In genomic region chr1:89467321-89468069, GRCm38 (mm10) we compare ENCODE assay signal across 7 mouse cellular contexts. TPM values are rescaled to one million over a fixed set of nuclear protein-coding genes. Genes with fewer than 3 reads are reported as not detected.
A peak's percentile ranks its signal among the peaks of the same experiment; 100 is the strongest.
DNase-seq lines count a peak whose midpoint lies in the region; ATAC-seq lines count a peak whose summit lies in the region.

No protein-coding gene starts in this region.

- ATAC-seq in heart, embryonic 16.5 days (replicated peaks; ENCODE audit: extremely low read depth, insufficient read depth, low FRiP score): peak; percentile 54; the same call in 1 of the 2 replicates
- peak; percentile 37; the same call in 1 of the 2 replicates for ATAC-seq in midbrain, embryonic 15.5 days (replicated peaks)

- 39% methylated on average over 6 of the region's 6 CpGs for WGBS in heart, embryonic 16.5 days
- WGBS in midbrain, embryonic 15.5 days: 33% methylated on average over 6 of the region's 6 CpGs

- H3K4me1 ChIP-seq in heart, embryonic 16.5 days (ENCODE audit: control insufficient read depth, insufficient read depth, low read length): peaks cover 52% of the 10 kb centered on the region
- H3K4me1 ChIP-seq in midbrain, embryonic 15.5 days: peaks cover 58% of the 10 kb centered on the region

- no peaks in the 10 kb centered on the region for H3K36me3 ChIP-seq in heart, embryonic 16.5 days (ENCODE audit: control insufficient read depth, insufficient read depth)
- H3K36me3 ChIP-seq in midbrain, embryonic 15.5 days (replicated peaks): no peaks in the 10 kb centered on the region

- H3K9ac ChIP-seq in heart, embryonic 16.5 days (ENCODE audit: low read length): no peak overlapping the region
- H3K9ac ChIP-seq in midbrain, embryonic 15.5 days: no peak overlapping the region

- peak overlapping the region; percentile 52 for H3K27ac ChIP-seq in heart, embryonic 16.5 days (ENCODE audit: low read length)
- no peak overlapping the region for H3K27ac ChIP-seq in midbrain, embryonic 15.5 days

- peak; percentile 15 to 32 for DNase-seq in urinary bladder, postnatal 36 days (ENCODE audit: low spot score in 2 of 2)
- no peak for DNase-seq in urinary bladder, adult 18-20 months (ENCODE audit: low spot score in 2 of 2)
- peak; percentile 51 for DNase-seq in liver
- no peak for DNase-seq in right cerebral cortex, postnatal 36 days (ENCODE audit: low spot score in 2 of 2)
- no peak for DNase-seq in right cerebral cortex, postnatal 4 days

- H3K9me3 ChIP-seq in heart, embryonic 16.5 days (replicated peaks; ENCODE audit: control insufficient read depth, low read length): no peaks in the 10 kb centered on the region
- no peaks in the 10 kb centered on the region for H3K9me3 ChIP-seq in midbrain, embryonic 15.5 days

- peak overlapping the region; percentile 20 for H3K4me2 ChIP-seq in heart, embryonic 16.5 days (ENCODE audit: low read depth, low read length)
- H3K4me2 ChIP-seq in midbrain, embryonic 15.5 days: no peak overlapping the region

- no peak overlapping the region for H3K4me3 ChIP-seq in heart, embryonic 16.5 days (ENCODE audit: low read length)
- H3K4me3 ChIP-seq in midbrain, embryonic 15.5 days: no peak overlapping the region

- H3K27me3 ChIP-seq in heart, embryonic 16.5 days (ENCODE audit: control insufficient read depth, insufficient read depth, low read length): no peaks in the 10 kb centered on the region
- no peaks in the 10 kb centered on the region for H3K27me3 ChIP-seq in midbrain, embryonic 15.5 days (replicated peaks)

RNA-seq across cellular contexts. Expression of gene Agap1, which starts 12.9 kb away (rescaled TPM):
- 6.2 and 7.1 TPM in 2 replicates for polyA plus RNA-seq in heart, embryonic 16.5 days (2015; fragmentation: Nextera tagmentation; extraction: Ambion mirVana)
- polyA plus RNA-seq in midbrain, embryonic 15.5 days (2015; fragmentation: Nextera tagmentation; extraction: Ambion mirVana): 56.9 and 63.6 TPM in 2 replicates

Comparison
In these comparisons a context has a peak if more than half of its experiments do, and no peak if none do; other contexts are left out.
1. DNase-seq: peak in urinary bladder, postnatal 36 days (2 of 2) and liver (single experiment); none in urinary bladder, adult 18-20 months (0 of 2), right cerebral cortex, postnatal 36 days (0 of 2) and right cerebral cortex, postnatal 4 days (single experiment).